21 mouse cellular contexts compared by ENCODE assay signal in genomic region chr17:31662855-31663254, GRCm38 (mm10). TPM values are rescaled to one million over a fixed set of nuclear protein-coding genes. Genes with fewer than 3 reads are reported as not detected.
A peak's percentile ranks its signal among the peaks of the same experiment; 100 is the strongest.
DNase-seq lines count a peak whose midpoint lies in the region; ATAC-seq and TF ChIP-seq lines count a peak whose summit lies in the region.
"Had no signal": no experiment of that assay in that cellular context is flagged by ENCODE, and none has a peak within 500 bp of the region (broad histone marks: within the 10 kb centered on the region; RNA-seq: fewer than 3 reads in every experiment).

No protein-coding gene starts in this region.

- DNase-seq in CD4-positive, CD25-positive, alpha-beta regulatory T cell, adult 2 months (ENCODE audit: low read depth, low spot score), result peak; percentile 54
- DNase-seq in kidney, postnatal 0 days (ENCODE audit: low spot score), result no peak
- DNase-seq in kidney, postnatal 14 days, result no peak
- DNase-seq in adipocyte (ENCODE audit: low spot score), result peak; percentile 30
- DNase-seq: adrenal gland, postnatal 10 days; cerebellum, adult 9-11 months; heart, adult 18-20 months; heart, postnatal 36 days; layer of hippocampus, postnatal 36 days; lung, adult 18-20 months had no signal

- no peak overlapping the region for H3K4me2 ChIP-seq in kidney, postnatal 0 days (ENCODE audit: low read length)
- no peak overlapping the region for H3K4me2 ChIP-seq in hindbrain, embryonic 16.5 days (ENCODE audit: low read length)
- H3K4me2 ChIP-seq: intestine, embryonic 15.5 days; midbrain, embryonic 15.5 days had no signal

- no peak overlapping the region for H3K27ac ChIP-seq in kidney, postnatal 0 days
- H3K27ac ChIP-seq in hindbrain, embryonic 16.5 days (ENCODE audit: low read depth, low read length), result no peak overlapping the region
- H3K27ac ChIP-seq: intestine, embryonic 15.5 days; limb, embryonic 10.5 days; midbrain, embryonic 15.5 days had no signal

- no peaks in the 10 kb centered on the region; the same call in 1 of the 2 replicates for H3K9me3 ChIP-seq in kidney, postnatal 0 days (replicated peaks; ENCODE audit: low read length)
- H3K9me3 ChIP-seq in E14TG2a.4 (ENCODE audit: low read length), result no peaks in the 10 kb centered on the region
- H3K9me3 ChIP-seq in hindbrain, embryonic 16.5 days (ENCODE audit: control insufficient read depth, low read length), result no peaks in the 10 kb centered on the region
- H3K9me3 ChIP-seq: intestine, embryonic 15.5 days; limb, embryonic 10.5 days; midbrain, embryonic 15.5 days had no signal

- no peaks in the 10 kb centered on the region for H3K36me3 ChIP-seq in kidney, postnatal 0 days (ENCODE audit: insufficient read depth, low read length)
- peaks cover under 1% of the 10 kb centered on the region; the same call in 1 of the 2 replicates for H3K36me3 ChIP-seq in E14TG2a.4 (ENCODE audit: insufficient read depth, low read length)
- H3K36me3 ChIP-seq in hindbrain, embryonic 16.5 days (ENCODE audit: control insufficient read depth, insufficient read depth, low read length), result no peaks in the 10 kb centered on the region
- H3K36me3 ChIP-seq: intestine, embryonic 15.5 days; limb, embryonic 10.5 days; midbrain, embryonic 15.5 days had no signal

- no peak overlapping the region for H3K9ac ChIP-seq in kidney, postnatal 0 days (ENCODE audit: low read depth, low read length)
- no peak overlapping the region for H3K9ac ChIP-seq in hindbrain, embryonic 16.5 days (ENCODE audit: low read depth, low read length)
- H3K9ac ChIP-seq: intestine, embryonic 15.5 days; midbrain, embryonic 15.5 days had no signal

- H3K4me1 ChIP-seq in kidney, postnatal 0 days (replicated peaks; ENCODE audit: insufficient read depth, low read length), result no peaks in the 10 kb centered on the region
- H3K4me1 ChIP-seq in E14TG2a.4 (replicated peaks; ENCODE audit: low read depth, low read length), result peaks cover 11% of the 10 kb centered on the region
- no peaks in the 10 kb centered on the region; the same call in 1 of the 2 replicates for H3K4me1 ChIP-seq in hindbrain, embryonic 16.5 days (ENCODE audit: control insufficient read depth, insufficient read depth, low read depth, low read length)

- H3K27me3 ChIP-seq in kidney, postnatal 0 days (ENCODE audit: insufficient read depth, low read length), result no peaks in the 10 kb centered on the region
- H3K27me3 ChIP-seq in E14TG2a.4 (ENCODE audit: insufficient read depth, low read length), result peaks cover 8% of the 10 kb centered on the region; the same call in 1 of the 2 replicates
- H3K27me3 ChIP-seq in hindbrain, embryonic 16.5 days (replicated peaks; ENCODE audit: control insufficient read depth, insufficient read depth, low read length), result no peaks in the 10 kb centered on the region
- H3K27me3 ChIP-seq: intestine, embryonic 15.5 days; midbrain, embryonic 15.5 days had no signal

- peak; percentile 29; the same call in 1 of the 2 replicates for TF ChIP-seq CTCF in kidney, postnatal 0 days (IDR thresholded peaks at IDR 0.05; ENCODE audit: low read depth)
- TF ChIP-seq CTCF in E14TG2a.4 (conservative IDR thresholded peaks at IDR 0.05; ENCODE audit: low read length), result peak; percentile 52

- no peak overlapping the region for H3K4me3 ChIP-seq in kidney, postnatal 0 days (replicated peaks; ENCODE audit: low read depth, low read length)
- H3K4me3 ChIP-seq in E14TG2a.4 (replicated peaks; ENCODE audit: low read length), result no peak overlapping the region
- H3K4me3 ChIP-seq in hindbrain, embryonic 16.5 days (ENCODE audit: low read length), result no peak overlapping the region
- H3K4me3 ChIP-seq: intestine, embryonic 15.5 days; limb, embryonic 10.5 days; midbrain, embryonic 15.5 days had no signal

- ATAC-seq in CD4-positive, CD25-positive, alpha-beta regulatory T cell, adult 4 months, result no peak
- ATAC-seq in kidney, postnatal 0 days (replicated peaks; ENCODE audit: low FRiP score, low read depth), result no peak
- no peak for ATAC-seq in hindbrain, embryonic 16.5 days
- no peak for ATAC-seq in erythroblast, adult 5-6 weeks (replicated peaks; ENCODE audit: low FRiP score, poor library complexity, severe bottlenecking)
- ATAC-seq: forebrain, embryonic 16.5 days; intestine, embryonic 15.5 days; midbrain, embryonic 15.5 days had no signal

RNA-seq across cellular contexts. Expression of gene U2af1, which starts 4.2 kb away (rescaled TPM):
- polyA plus RNA-seq in CD4-positive, CD25-positive, alpha-beta regulatory T cell, adult 4 months (2017; shearing (Covaris generic)), result 100 to 1,000 TPM in 1 of 2 experiments, 10 to 100 TPM in 1; 53.7 to 103 TPM
- polyA plus RNA-seq in kidney, postnatal 0 days (2015; fragmentation: Nextera tagmentation; extraction: Ambion mirVana), result 238 and 258 TPM in 2 replicates
- 158 and 175 TPM in 2 replicates for polyA plus RNA-seq in hindbrain, embryonic 16.5 days (2015; fragmentation: Nextera tagmentation; extraction: Ambion mirVana)
- total RNA-seq in erythroblast, adult 5-6 weeks (2015; ENCODE audit: low replicate concordance), result 13.0 and 21.9 TPM in 2 replicates
- 69.0 and 110 TPM in 2 replicates for total RNA-seq in erythroblast, adult 5-6 weeks (2017; ENCODE audit: low replicate concordance)

RNA-seq across cellular contexts. Expression of gene Cryaa, which starts 14.8 kb away (rescaled TPM):
- not detected for polyA plus RNA-seq in CD4-positive, CD25-positive, alpha-beta regulatory T cell, adult 4 months (2017; shearing (Covaris generic))
- 0.13 and 0.22 TPM in 2 replicates for polyA plus RNA-seq in kidney, postnatal 0 days (2015; fragmentation: Nextera tagmentation; extraction: Ambion mirVana)
- 0.46 and 0.80 TPM in 2 replicates for polyA plus RNA-seq in hindbrain, embryonic 16.5 days (2015; fragmentation: Nextera tagmentation; extraction: Ambion mirVana)
- total RNA-seq in erythroblast, adult 5-6 weeks (2015; ENCODE audit: low replicate concordance), result not detected in 2 replicates
- not detected in 2 replicates for total RNA-seq in erythroblast, adult 5-6 weeks (2017; ENCODE audit: low replicate concordance)
- total RNA-seq: adrenal gland, postnatal 10 days; gastrocnemius, adult 18-20 months; heart, adult 18-20 months; heart, postnatal 36 days had no signal
- polyA plus RNA-seq: forebrain, embryonic 16.5 days; limb, embryonic 10.5 days; testis, adult 2 months; urinary bladder, adult 2 months had no signal

RNA-seq across cellular contexts. Expression of gene Cbs, which starts 25.8 kb away (rescaled TPM):
- under 1 TPM in 1 of 2 experiments, not detected in 1; 0.61 TPM for polyA plus RNA-seq in CD4-positive, CD25-positive, alpha-beta regulatory T cell, adult 4 months (2017; shearing (Covaris generic))
- polyA plus RNA-seq in kidney, postnatal 0 days (2015; fragmentation: Nextera tagmentation; extraction: Ambion mirVana), result 3.5 and 4.0 TPM in 2 replicates
- 12.4 and 17.1 TPM in 2 replicates for polyA plus RNA-seq in hindbrain, embryonic 16.5 days (2015; fragmentation: Nextera tagmentation; extraction: Ambion mirVana)
- total RNA-seq in erythroblast, adult 5-6 weeks (2015; ENCODE audit: low replicate concordance), result not detected in 2 replicates
- not detected in 2 replicates for total RNA-seq in erythroblast, adult 5-6 weeks (2017; ENCODE audit: low replicate concordance)

Comparison
In these comparisons a context has a peak if more than half of its experiments do, and no peak if none do; other contexts are left out.
1. DNase-seq: peak in CD4-positive, CD25-positive, alpha-beta regulatory T cell, adult 2 months (single experiment) and adipocyte (single experiment); none in kidney, postnatal 0 days (single experiment) and kidney, postnatal 14 days (single experiment).